Mouse (Mus musculus) left cerebral cortex, postnatal 10 days (tissue): Measurements from ENCODE around the gene Ttc23l. TPM values are rescaled to one million over a fixed set of nuclear protein-coding genes. Genes with fewer than 3 reads are reported as not detected.

Experiments
- DNase-seq, 2 experiments: peaks; one replicate each; pipeline ENCODE4 v3.0.0; 2021 to 2022; ENCODE audit warnings: low spot score in 2 of 2, mixed read lengths in 1 of 2; ENCODE audit errors: extremely low spot score in 1 of 2
- intact Hi-C: fragments of 180-260 bp; cut with DNase I; formaldehyde crosslinking; loops from one replicate; pipeline ENCODE4 v1.15.1; 2025
- total RNA-seq, 2 experiments: library from RNA; stranded (reverse); gene quantifications; 2 replicates each; pipeline ENCODE4 v1.2.3; 2021

Gene Ttc23l
- total RNA-seq, 2 experiments from 2014 or later = not detected

DNA sequence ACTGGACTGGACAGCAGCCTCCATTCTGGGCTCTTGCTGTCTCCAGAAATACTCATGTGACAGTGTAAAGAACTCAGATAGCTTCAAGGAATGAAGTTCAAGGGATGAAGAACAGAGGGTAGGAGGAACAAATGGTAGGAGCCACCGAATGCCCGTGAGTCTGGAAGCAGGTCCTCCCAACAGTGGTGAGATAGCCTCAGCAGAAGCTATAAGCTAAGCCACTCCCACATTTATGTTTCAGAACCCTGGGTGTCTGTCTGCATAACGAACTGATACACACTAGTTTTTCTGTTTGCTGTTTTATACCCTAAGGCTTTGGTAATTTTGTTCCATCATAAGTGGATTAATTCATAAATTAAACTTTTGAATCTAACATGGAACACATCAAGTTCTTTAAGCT is 93.8 kb downstream of the Ttc23l start:
- no peak for DNase-seq
- intact Hi-C loops = no loop called here

DNA sequence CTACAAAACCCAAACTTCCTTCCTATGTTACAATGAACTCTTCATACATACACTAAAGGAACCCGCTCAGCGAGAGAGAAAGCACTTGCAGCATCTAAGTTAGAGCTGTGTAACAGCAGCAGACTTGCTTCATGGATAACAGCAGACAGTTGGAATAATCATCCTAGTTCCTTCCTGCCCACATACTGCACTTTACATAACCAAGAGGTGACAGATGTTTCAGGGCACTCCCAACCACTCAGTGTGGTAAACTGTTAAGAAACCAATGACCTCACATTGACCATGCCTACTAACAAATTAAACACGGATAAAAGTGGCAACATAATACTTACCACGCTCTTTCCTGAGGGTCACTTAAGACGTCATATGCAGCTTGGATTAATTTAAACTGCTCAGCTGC is 94.9 kb downstream of the Ttc23l start:
- no peak for DNase-seq
- intact Hi-C loops = no loop called here

DNA sequence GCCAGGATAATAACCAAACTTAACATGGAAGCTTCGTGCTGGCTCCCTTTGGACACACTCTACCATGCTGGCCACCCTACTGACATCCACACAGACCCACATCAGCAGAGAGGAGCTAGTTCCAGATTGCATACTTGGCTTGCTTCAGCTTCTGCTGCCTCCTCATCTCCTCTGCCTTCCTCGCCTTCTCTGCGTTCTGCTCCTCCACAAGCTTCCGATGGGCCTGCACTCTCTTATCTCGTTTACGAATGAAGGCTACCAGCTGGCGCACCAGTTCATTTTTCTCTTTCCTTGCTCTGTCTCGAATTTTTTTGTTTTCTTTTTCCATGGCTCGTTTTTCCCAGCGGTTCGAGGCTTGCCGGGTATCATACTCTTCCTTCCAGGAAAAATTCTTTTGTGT is 97.5 kb downstream of the Ttc23l start:
- intact Hi-C loops = no loop called here
- no peak for DNase-seq

Other genes with a start within 250 kb of the Ttc23l start
- gene Gm21973, start 233.3 kb downstream of the Ttc23l start, total RNA-seq = not detected
- not detected for gene Agxt2, start 200.1 kb downstream of the Ttc23l start, total RNA-seq
- gene Dnajc21, start 88.2 kb downstream of the Ttc23l start, total RNA-seq = 10 to 100 TPM; 12.2 to 12.6 TPM
- gene Brix1, start 72.7 kb downstream of the Ttc23l start, total RNA-seq = 10 to 100 TPM; 20.8 to 23.1 TPM
- gene Rad1, start 72.7 kb downstream of the Ttc23l start, total RNA-seq = 10 to 100 TPM; 10.4 to 12.8 TPM
- gene Rai14, start 156.0 kb upstream of the Ttc23l start, total RNA-seq = 10 to 100 TPM; 10.1 to 12.4 TPM